Comparison of ENCODE assay signal across 16 mouse cellular contexts in genomic region chr14:40889181-40889580, GRCm38 (mm10).
"Had no signal": no experiment of that assay in that cellular context is flagged by ENCODE, and none has a peak within 500 bp of the region (broad histone marks: within the 10 kb centered on the region; RNA-seq: fewer than 3 reads in every experiment).

No protein-coding gene starts in this region.

- H3K36me3 ChIP-seq: lung, embryonic 15.5 days; midbrain, embryonic 10.5 days; midbrain, embryonic 12.5 days; neural tube, embryonic 13.5 days; neural tube, embryonic 15.5 days had no signal

- ATAC-seq: midbrain, embryonic 16.5 days had no signal

- H3K4me2 ChIP-seq: lung, embryonic 15.5 days; midbrain, embryonic 12.5 days; neural tube, embryonic 13.5 days; neural tube, embryonic 15.5 days had no signal

- H3K4me3 ChIP-seq: lung, embryonic 15.5 days; midbrain, embryonic 10.5 days; midbrain, embryonic 12.5 days; myocyte; neural tube, embryonic 13.5 days; neural tube, embryonic 15.5 days had no signal

- H3K9me3 ChIP-seq: lung, embryonic 15.5 days; midbrain, embryonic 10.5 days; midbrain, embryonic 12.5 days; neural tube, embryonic 13.5 days; neural tube, embryonic 15.5 days had no signal

- H3K9ac ChIP-seq: lung, embryonic 15.5 days; midbrain, embryonic 12.5 days; neural tube, embryonic 13.5 days; neural tube, embryonic 15.5 days had no signal

- H3K4me1 ChIP-seq: midbrain, embryonic 12.5 days had no signal

- DNase-seq: midbrain, embryonic 14.5 days; retina, postnatal 1 day; right cerebral cortex, adult 18-20 months; right cerebral cortex, postnatal 25 days; right cerebral cortex, postnatal 4 days; spleen, adult 18-20 months; thymus, adult 18-20 months; thymus, postnatal 14 days; thymus, postnatal 36 days had no signal

- H3K27ac ChIP-seq: lung, embryonic 15.5 days; midbrain, embryonic 10.5 days; midbrain, embryonic 12.5 days; neural tube, embryonic 13.5 days; neural tube, embryonic 15.5 days had no signal

- H3K27me3 ChIP-seq: lung, embryonic 15.5 days; midbrain, embryonic 12.5 days; neural tube, embryonic 13.5 days; neural tube, embryonic 15.5 days had no signal
